Mouse (Mus musculus): ENCODE results near the gene Gm12216. TPM values are rescaled to one million over a fixed set of nuclear protein-coding genes. Genes with fewer than 3 reads are reported as not detected.
A peak's percentile ranks its signal among the peaks of the same experiment; 100 is the strongest.

Gene Gm12216
- total and polyA plus RNA-seq, 2 experiments, result 2.7 to 3.2 TPM

- H3K27ac ChIP-seq (replicated peaks; ENCODE audit: insufficient read depth, low read depth, low read length), result peak overlapping the region; percentile 84
- DNase-seq (ENCODE audit: extremely low read depth, low read depth, low spot score), result peak; percentile 94
- no peaks in the 10 kb centered on the region for H3K27me3 ChIP-seq (ENCODE audit: control insufficient read depth, insufficient read depth, low read length)
- TF ChIP-seq CTCF (IDR thresholded peaks at IDR 0.05; ENCODE audit: low read depth, low read length) (no peak), POLR2A (IDR thresholded peaks at IDR 0.05; ENCODE audit: extremely low read depth, insufficient read depth, low read length) (no peak)
- 14% methylated on average over 9 of the region's 9 CpGs for WGBS
- H3K4me1 ChIP-seq (ENCODE audit: control insufficient read depth, insufficient read depth, low read length), result peaks cover 10% of the 10 kb centered on the region
- H3K79me2 ChIP-seq (ENCODE audit: control insufficient read depth, insufficient read depth, low read length), result no peaks in the 10 kb centered on the region
- H3K4me3 ChIP-seq (ENCODE audit: insufficient read depth, low read depth, low read length), result no peak overlapping the region
- peak overlapping the region; percentile 45 for H3K9ac ChIP-seq (ENCODE audit: low read depth, low read length)
- H3K36me3 ChIP-seq (ENCODE audit: control insufficient read depth, insufficient read depth, low read length), result no peaks in the 10 kb centered on the region
Measured at GRCm38 (mm10) chr11:53805786-53806185, 53.3 kb downstream of the Gm12216 start.

- H3K27ac ChIP-seq (replicated peaks; ENCODE audit: insufficient read depth, low read depth, low read length), result no peak overlapping the region
- DNase-seq (ENCODE audit: extremely low read depth, low read depth, low spot score), result no peak
- no peak overlapping the region for H3K4me3 ChIP-seq (ENCODE audit: insufficient read depth, low read depth, low read length)
- H3K79me2 ChIP-seq (ENCODE audit: control insufficient read depth, insufficient read depth, low read length), result no peaks in the 10 kb centered on the region
- peaks cover 10% of the 10 kb centered on the region for H3K4me1 ChIP-seq (ENCODE audit: control insufficient read depth, insufficient read depth, low read length)
- no peaks in the 10 kb centered on the region for H3K36me3 ChIP-seq (ENCODE audit: control insufficient read depth, insufficient read depth, low read length)
- TF ChIP-seq CTCF (IDR thresholded peaks at IDR 0.05; ENCODE audit: low read depth, low read length), result no peak
- TF ChIP-seq POLR2A (IDR thresholded peaks at IDR 0.05; ENCODE audit: extremely low read depth, insufficient read depth, low read length), result no peak
- 93% methylated on average over 14 of the region's 14 CpGs for WGBS
- H3K9ac ChIP-seq (ENCODE audit: low read depth, low read length), result no peak overlapping the region
- no peaks in the 10 kb centered on the region for H3K27me3 ChIP-seq (ENCODE audit: control insufficient read depth, insufficient read depth, low read length)
Measured at GRCm38 (mm10) chr11:53804569-53805344, 54.3 kb downstream of the Gm12216 start.

- TF ChIP-seq POLR2A (IDR thresholded peaks at IDR 0.05; ENCODE audit: extremely low read depth, insufficient read depth, low read length) (no peak), CTCF (IDR thresholded peaks at IDR 0.05; ENCODE audit: low read depth, low read length) (no peak)
- WGBS, result 87% methylated on average over 6 of the region's 6 CpGs
- Histone ChIP-seq H3K79me2 (ENCODE audit: control insufficient read depth, insufficient read depth, low read length) (no peaks in the 10 kb centered on the region), H3K36me3 (ENCODE audit: control insufficient read depth, insufficient read depth, low read length) (no peaks in the 10 kb centered on the region), H3K9ac (ENCODE audit: low read depth, low read length) (no peak overlapping the region), H3K4me3 (ENCODE audit: insufficient read depth, low read depth, low read length) (no peak overlapping the region), H3K4me1 (ENCODE audit: control insufficient read depth, insufficient read depth, low read length) (peaks cover 10% of the 10 kb centered on the region), H3K27ac (replicated peaks; ENCODE audit: insufficient read depth, low read depth, low read length) (no peak overlapping the region), H3K27me3 (ENCODE audit: control insufficient read depth, insufficient read depth, low read length) (no peaks in the 10 kb centered on the region)
- DNase-seq (ENCODE audit: extremely low read depth, low read depth, low spot score), result no peak
Measured at GRCm38 (mm10) chr11:53803494-53803893, 55.6 kb downstream of the Gm12216 start.

GRCm38 (mm10) chr11:53803093-53803492, 56.0 kb downstream of the Gm12216 start:
- Histone ChIP-seq H3K9ac (ENCODE audit: low read depth, low read length) (no peak overlapping the region), H3K36me3 (ENCODE audit: control insufficient read depth, insufficient read depth, low read length) (no peaks in the 10 kb centered on the region), H3K4me1 (ENCODE audit: control insufficient read depth, insufficient read depth, low read length) (peaks cover 13% of the 10 kb centered on the region), H3K4me3 (ENCODE audit: insufficient read depth, low read depth, low read length) (no peak overlapping the region), H3K27me3 (ENCODE audit: control insufficient read depth, insufficient read depth, low read length) (no peaks in the 10 kb centered on the region), H3K79me2 (ENCODE audit: control insufficient read depth, insufficient read depth, low read length) (no peaks in the 10 kb centered on the region), H3K27ac (replicated peaks; ENCODE audit: insufficient read depth, low read depth, low read length) (no peak overlapping the region)
- no peak for TF ChIP-seq CTCF (IDR thresholded peaks at IDR 0.05; ENCODE audit: low read depth, low read length)
- no peak for TF ChIP-seq POLR2A (IDR thresholded peaks at IDR 0.05; ENCODE audit: extremely low read depth, insufficient read depth, low read length)
- DNase-seq (ENCODE audit: extremely low read depth, low read depth, low spot score), result no peak
- 81% methylated on average over 12 of the region's 12 CpGs for WGBS

DNA sequence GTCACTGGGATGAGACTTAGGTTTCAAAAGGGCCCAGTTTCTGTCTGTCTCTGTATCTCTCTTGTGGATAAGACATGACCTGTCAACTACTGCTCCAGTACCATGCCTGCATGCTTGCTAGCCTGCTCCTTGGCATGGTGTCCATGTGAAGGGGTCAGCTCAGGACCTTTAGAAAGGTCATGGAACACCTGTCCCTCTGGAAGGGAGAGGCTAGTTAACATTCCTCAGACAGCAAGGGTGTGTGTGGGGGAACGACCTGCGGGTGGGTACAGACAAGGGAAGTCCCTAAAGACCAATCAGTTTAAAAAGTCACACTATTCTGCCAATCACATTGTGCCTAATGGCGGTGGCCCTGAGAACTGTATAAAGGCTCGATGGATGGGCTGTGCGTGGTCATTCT, 58.1 kb downstream of the Gm12216 start:
- peaks cover 24% of the 10 kb centered on the region for H3K4me1 ChIP-seq (ENCODE audit: control insufficient read depth, insufficient read depth, low read length)
- WGBS, result 96% methylated on average over 5 of the region's 5 CpGs

GRCm38 (mm10) chr11:53800036-53800435, 59.0 kb downstream of the Gm12216 start:
- H3K27me3 ChIP-seq (ENCODE audit: control insufficient read depth, insufficient read depth, low read length), result no peaks in the 10 kb centered on the region
- no peaks in the 10 kb centered on the region for H3K79me2 ChIP-seq (ENCODE audit: control insufficient read depth, insufficient read depth, low read length)
- peaks cover 29% of the 10 kb centered on the region for H3K4me1 ChIP-seq (ENCODE audit: control insufficient read depth, insufficient read depth, low read length)
- no peak for DNase-seq (ENCODE audit: extremely low read depth, low read depth, low spot score)
- H3K4me3 ChIP-seq (ENCODE audit: insufficient read depth, low read depth, low read length), result no peak overlapping the region
- TF ChIP-seq CTCF (IDR thresholded peaks at IDR 0.05; ENCODE audit: low read depth, low read length), result no peak
- TF ChIP-seq POLR2A (IDR thresholded peaks at IDR 0.05; ENCODE audit: extremely low read depth, insufficient read depth, low read length), result no peak
- WGBS, result 95% methylated on average over 4 of the region's 4 CpGs
- no peaks in the 10 kb centered on the region for H3K36me3 ChIP-seq (ENCODE audit: control insufficient read depth, insufficient read depth, low read length)
- H3K27ac ChIP-seq (replicated peaks; ENCODE audit: insufficient read depth, low read depth, low read length), result no peak overlapping the region
- no peak overlapping the region for H3K9ac ChIP-seq (ENCODE audit: low read depth, low read length)

More for the DNA sequence above, 58.1 kb downstream of the Gm12216 start:
- Histone ChIP-seq H3K4me3 (ENCODE audit: insufficient read depth, low read depth, low read length) (no peak overlapping the region), H3K9ac (ENCODE audit: low read depth, low read length) (no peak overlapping the region), H3K79me2 (ENCODE audit: control insufficient read depth, insufficient read depth, low read length) (no peaks in the 10 kb centered on the region), H3K36me3 (ENCODE audit: control insufficient read depth, insufficient read depth, low read length) (no peaks in the 10 kb centered on the region), H3K27me3 (ENCODE audit: control insufficient read depth, insufficient read depth, low read length) (no peaks in the 10 kb centered on the region), H3K27ac (replicated peaks; ENCODE audit: insufficient read depth, low read depth, low read length) (no peak overlapping the region)
- no peak for DNase-seq (ENCODE audit: extremely low read depth, low read depth, low spot score)
- TF ChIP-seq CTCF (IDR thresholded peaks at IDR 0.05; ENCODE audit: low read depth, low read length) (no peak), POLR2A (IDR thresholded peaks at IDR 0.05; ENCODE audit: extremely low read depth, insufficient read depth, low read length) (no peak)

Measured in liver, adult 2 months (tissue).